Mouse (Mus musculus) B cell, adult 67 days (primary cell): Measurements from ENCODE around the gene Gm6040. TPM values are rescaled to one million over a fixed set of nuclear protein-coding genes. Genes with fewer than 3 reads are reported as not detected.

Experiments used
- total RNA-seq, 2 experiments: library from RNA; stranded (reverse); gene quantifications; 4 replicates each; pipeline ENCODE4 v1.2.4; 2023

The Gm6040 gene
- not detected for total RNA-seq

DNA sequence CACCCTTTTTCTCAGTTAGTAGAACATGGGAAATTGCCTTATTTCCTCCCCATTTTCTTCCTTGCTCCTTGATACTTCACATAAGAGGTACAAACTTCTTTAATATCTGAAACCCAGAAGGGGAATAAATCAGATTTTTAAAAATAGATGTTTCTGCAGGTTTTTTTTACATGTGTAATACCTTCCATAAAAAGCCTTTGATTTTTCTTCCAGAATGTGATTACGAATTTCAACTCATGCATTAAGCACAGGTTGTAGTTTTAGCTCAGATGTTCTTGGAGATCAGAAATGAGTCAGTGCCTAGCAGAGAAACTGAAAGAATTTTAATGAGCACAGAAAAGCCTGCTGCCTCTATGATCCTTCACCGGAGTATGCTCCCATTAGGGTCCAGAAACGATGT, at the start of gene Gm6040:
Gene Gm6040, minus strand, starts transcription at position 101 of the 400 bp plus-strand sequence.

DNA sequence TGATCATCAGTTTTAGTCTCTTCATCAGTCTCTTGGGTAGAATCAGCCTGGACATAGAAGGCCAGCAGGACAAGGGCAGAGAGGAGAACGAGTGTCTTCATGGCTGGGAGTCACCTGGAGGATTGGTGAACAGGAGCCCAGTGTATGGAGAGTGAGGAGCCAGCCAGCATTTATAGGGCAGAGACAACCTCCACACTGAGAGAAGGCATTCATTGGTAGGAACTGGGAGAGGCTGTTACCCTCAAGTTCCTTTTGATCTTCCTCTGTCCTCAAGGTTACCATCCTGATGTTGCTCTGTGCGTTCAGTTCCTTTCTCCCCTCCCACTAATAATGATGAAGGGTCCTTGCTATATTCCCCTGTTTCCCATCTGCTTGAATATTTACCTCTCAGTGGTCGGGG, 22.7 kb upstream of the Gm6040 start, which contains the start of gene AY761185:
Gene AY761185, minus strand, starts transcription at position 101 of the 400 bp plus-strand sequence.

DNA sequence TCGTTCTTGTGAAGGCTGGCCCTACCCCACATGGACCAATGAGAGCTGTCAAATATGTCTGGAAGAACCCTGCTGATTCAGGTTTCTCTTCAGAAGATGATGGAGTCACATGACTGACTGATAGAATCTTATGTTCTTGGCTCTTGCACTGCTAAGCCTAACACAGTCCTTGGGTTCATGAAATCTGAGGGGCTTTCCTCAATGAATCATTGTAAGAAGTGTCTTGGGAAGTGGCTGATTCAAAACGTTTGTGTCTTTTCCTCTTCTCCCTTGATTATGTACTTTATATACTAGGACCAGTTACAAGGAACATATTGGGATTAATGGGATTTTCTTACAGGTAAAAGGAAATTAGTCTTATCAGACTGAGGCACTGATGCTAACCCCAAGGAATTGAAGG, 19.3 kb downstream of the Gm6040 start, which contains the start of gene Gm15056:
Gene Gm15056, minus strand, starts transcription at position 101 of the 400 bp plus-strand sequence.

DNA sequence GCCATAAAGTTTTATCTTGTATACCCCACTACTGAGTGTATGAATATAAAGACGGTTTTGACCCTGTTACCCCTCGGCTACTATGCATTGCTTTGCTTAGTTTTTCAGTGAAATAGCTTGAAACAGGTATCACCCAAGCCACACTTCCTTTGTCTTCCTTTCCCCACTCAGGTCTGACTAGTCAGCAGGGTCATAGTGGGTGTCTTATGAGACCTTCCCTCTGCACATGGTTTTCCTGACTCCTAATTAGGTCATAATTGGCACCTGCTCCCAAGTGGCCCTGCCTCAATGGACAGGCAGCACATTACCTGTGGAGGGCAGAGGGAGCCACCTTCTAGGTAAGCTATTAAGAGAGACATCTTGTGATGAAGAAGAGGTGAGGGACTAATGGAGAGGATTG, 29.5 kb downstream of the Gm6040 start, which contains the start of gene Defb33:
Gene Defb33, plus strand, starts transcription at position 301 of the 400 bp plus-strand sequence.

Other genes starting within 250 kb of the Gm6040 start
- gene Defb33, start 29.4 kb downstream of the Gm6040 start, total RNA-seq, result not detected
- gene Gm15056, start 19.4 kb downstream of the Gm6040 start, total RNA-seq, result not detected
- not detected for gene AY761185, start 22.6 kb upstream of the Gm6040 start, total RNA-seq
- not detected for gene Defa21, start 103.5 kb upstream of the Gm6040 start, total RNA-seq
- gene Defa23, start 133.0 kb upstream of the Gm6040 start, total RNA-seq, result not detected
- gene Defa35, start 143.0 kb upstream of the Gm6040 start, total RNA-seq, result not detected
- not detected for gene Defa25, start 162.4 kb upstream of the Gm6040 start, total RNA-seq
- not detected for gene Gm14851, start 174.0 kb upstream of the Gm6040 start, total RNA-seq
- not detected for gene Defa30, start 212.6 kb upstream of the Gm6040 start, total RNA-seq
- gene Defa22, start 240.2 kb upstream of the Gm6040 start, total RNA-seq, result not detected